Mouse (Mus musculus): ENCODE data around the gene Olfr49. TPM values are rescaled to one million over a fixed set of nuclear protein-coding genes. Genes with fewer than 3 reads are reported as not detected.

Olfr49 gene
- polyA plus RNA-seq, 1 experiment from 2014 or later = not detected

- Histone ChIP-seq H3K36me3 (no peaks in the 10 kb centered on the region), H3K27me3 (no peaks in the 10 kb centered on the region), H3K9ac (replicated peaks) (no peak overlapping the region), H3K27ac (replicated peaks) (no peak overlapping the region), H3K4me2 (replicated peaks) (no peak overlapping the region), H3K4me3 (no peak overlapping the region), H3K9me3 (no peaks in the 10 kb centered on the region), H3K4me1 (0 out of 2 replicates have a peak, but pooled peaks cover 1% of the 10 kb centered on the region)
- WGBS = 83% methylated on average over 2 of the region's 2 CpGs
- no peak for ATAC-seq (ENCODE audit: low FRiP score, low read depth)
Observed at GRCm38 (mm10) chr14:54276446-54276845, 8.3 kb downstream of the Olfr49 start.

- Histone ChIP-seq H3K4me3 (no peak overlapping the region), H3K9me3 (no peaks in the 10 kb centered on the region), H3K27me3 (no peaks in the 10 kb centered on the region), H3K27ac (replicated peaks) (no peak overlapping the region), H3K4me1 (0 out of 2 replicates have a peak, but pooled peaks cover 3% of the 10 kb centered on the region), H3K9ac (replicated peaks) (no peak overlapping the region), H3K4me2 (replicated peaks) (no peak overlapping the region), H3K36me3 (peaks cover 9% of the 10 kb centered on the region)
- WGBS = 86% methylated on average over 3 of the region's 3 CpGs
- no peak for ATAC-seq (ENCODE audit: low FRiP score, low read depth)
Observed at GRCm38 (mm10) chr14:54272696-54273095, 12.0 kb downstream of the Olfr49 start.

- no peaks in the 10 kb centered on the region for H3K27me3 ChIP-seq
- peaks cover 13% of the 10 kb centered on the region for H3K36me3 ChIP-seq
- WGBS = 66% methylated on average over 3 of the region's 3 CpGs
- H3K4me3 ChIP-seq = no peak overlapping the region
- H3K27ac ChIP-seq (replicated peaks) = no peak overlapping the region
- no peak overlapping the region for H3K9ac ChIP-seq (replicated peaks)
- no peak overlapping the region for H3K4me2 ChIP-seq (replicated peaks)
- H3K4me1 ChIP-seq = 0 out of 2 replicates have a peak, but pooled peaks cover 3% of the 10 kb centered on the region
- H3K9me3 ChIP-seq = no peaks in the 10 kb centered on the region
- ATAC-seq (ENCODE audit: low FRiP score, low read depth) = no peak
Observed at GRCm38 (mm10) chr14:54271976-54272606, 12.6 kb downstream of the Olfr49 start.

- H3K36me3 ChIP-seq = peaks cover 13% of the 10 kb centered on the region
- 0 out of 2 replicates have a peak, but pooled peaks cover 3% of the 10 kb centered on the region for H3K4me1 ChIP-seq
- no peak overlapping the region for H3K4me2 ChIP-seq (replicated peaks)
- H3K9ac ChIP-seq (replicated peaks) = no peak overlapping the region
- no peaks in the 10 kb centered on the region for H3K9me3 ChIP-seq
- ATAC-seq (ENCODE audit: low FRiP score, low read depth) = no peak
- H3K4me3 ChIP-seq = no peak overlapping the region
- 93% methylated on average over 3 of the region's 3 CpGs for WGBS
- no peaks in the 10 kb centered on the region for H3K27me3 ChIP-seq
- no peak overlapping the region for H3K27ac ChIP-seq (replicated peaks)
Observed at GRCm38 (mm10) chr14:54270413-54270812, 14.3 kb downstream of the Olfr49 start.

GRCm38 (mm10) chr14:54269566-54269965 lies 15.2 kb downstream of the Olfr49 start:
- Histone ChIP-seq H3K9me3 (no peaks in the 10 kb centered on the region), H3K27me3 (no peaks in the 10 kb centered on the region), H3K4me3 (no peak overlapping the region), H3K27ac (replicated peaks) (no peak overlapping the region), H3K4me1 (0 out of 2 replicates have a peak, but pooled peaks cover 3% of the 10 kb centered on the region), H3K9ac (replicated peaks) (no peak overlapping the region), H3K36me3 (peaks cover 13% of the 10 kb centered on the region), H3K4me2 (replicated peaks) (no peak overlapping the region)
- no peak for ATAC-seq (ENCODE audit: low FRiP score, low read depth)
- WGBS = 92% methylated on average over 3 of the region's 3 CpGs

- no peaks in the 10 kb centered on the region for H3K9me3 ChIP-seq
- H3K27me3 ChIP-seq = no peaks in the 10 kb centered on the region
- H3K9ac ChIP-seq (replicated peaks) = no peak overlapping the region
- H3K36me3 ChIP-seq = peaks cover 20% of the 10 kb centered on the region
- H3K4me3 ChIP-seq = no peak overlapping the region
- H3K4me1 ChIP-seq = 0 out of 2 replicates have a peak, but pooled peaks cover 3% of the 10 kb centered on the region
- ATAC-seq (ENCODE audit: low FRiP score, low read depth) = no peak
- no peak overlapping the region for H3K27ac ChIP-seq (replicated peaks)
- 93% methylated on average over 10 of the region's 10 CpGs for WGBS
- no peak overlapping the region for H3K4me2 ChIP-seq (replicated peaks)
Observed at GRCm38 (mm10) chr14:54267966-54268365, 16.8 kb downstream of the Olfr49 start.

- no peak for ATAC-seq (ENCODE audit: low FRiP score, low read depth)
- Histone ChIP-seq H3K9me3 (no peaks in the 10 kb centered on the region), H3K9ac (replicated peaks) (no peak overlapping the region), H3K27me3 (no peaks in the 10 kb centered on the region), H3K27ac (replicated peaks) (no peak overlapping the region), H3K4me2 (replicated peaks) (no peak overlapping the region), H3K4me1 (no peaks in the 10 kb centered on the region), H3K36me3 (peaks cover 25% of the 10 kb centered on the region), H3K4me3 (no peak overlapping the region)
- WGBS = 76% methylated on average over 6 of the region's 6 CpGs
Observed at GRCm38 (mm10) chr14:54265951-54266350, 18.8 kb downstream of the Olfr49 start.

- no peak overlapping the region for H3K4me3 ChIP-seq
- H3K9ac ChIP-seq (replicated peaks) = no peak overlapping the region
- no peak overlapping the region for H3K4me2 ChIP-seq (replicated peaks)
- H3K36me3 ChIP-seq = peaks cover 25% of the 10 kb centered on the region
- 0 out of 2 replicates have a peak, but pooled peaks cover 4% of the 10 kb centered on the region for H3K4me1 ChIP-seq
- ATAC-seq (ENCODE audit: low FRiP score, low read depth) = no peak
- 41% methylated on average over 10 of the region's 10 CpGs for WGBS
- H3K27ac ChIP-seq (replicated peaks) = no peak overlapping the region
- no peaks in the 10 kb centered on the region for H3K27me3 ChIP-seq
- H3K9me3 ChIP-seq = no peaks in the 10 kb centered on the region
Observed at GRCm38 (mm10) chr14:54265093-54265492, 19.6 kb downstream of the Olfr49 start.

GRCm38 (mm10) chr14:54264231-54264630 lies 20.5 kb downstream of the Olfr49 start:
- Histone ChIP-seq H3K9me3 (no peaks in the 10 kb centered on the region), H3K36me3 (peaks cover 25% of the 10 kb centered on the region), H3K4me1 (peaks cover 12% of the 10 kb centered on the region), H3K9ac (replicated peaks) (no peak overlapping the region), H3K4me3 (no peak overlapping the region), H3K4me2 (replicated peaks) (no peak overlapping the region), H3K27ac (replicated peaks) (no peak overlapping the region), H3K27me3 (no peaks in the 10 kb centered on the region)
- no peak for ATAC-seq (ENCODE audit: low FRiP score, low read depth)
- WGBS = 95% methylated on average over 7 of the region's 7 CpGs

GRCm38 (mm10) chr14:54263099-54263498 lies 21.6 kb downstream of the Olfr49 start:
- 89% methylated on average over 6 of the region's 6 CpGs for WGBS
- ATAC-seq (ENCODE audit: low FRiP score, low read depth) = no peak
- no peak overlapping the region for H3K4me3 ChIP-seq

GRCm38 (mm10) chr14:54262622-54263021 lies 22.1 kb downstream of the Olfr49 start:
- 88% methylated on average over 8 of the region's 8 CpGs for WGBS
- Histone ChIP-seq H3K4me2 (replicated peaks) (no peak overlapping the region), H3K27ac (replicated peaks) (no peak overlapping the region), H3K4me1 (peaks cover 17% of the 10 kb centered on the region), H3K9me3 (no peaks in the 10 kb centered on the region), H3K36me3 (peaks cover 15% of the 10 kb centered on the region), H3K27me3 (peaks cover 7% of the 10 kb centered on the region; the same call in 1 of the 2 replicates), H3K4me3 (no peak overlapping the region), H3K9ac (replicated peaks) (no peak overlapping the region)
- no peak for ATAC-seq (ENCODE audit: low FRiP score, low read depth)

More at GRCm38 (mm10) chr14:54263099-54263498, 21.6 kb downstream of the Olfr49 start:
- Histone ChIP-seq H3K9me3 (no peaks in the 10 kb centered on the region), H3K27ac (replicated peaks) (no peak overlapping the region), H3K4me2 (replicated peaks) (no peak overlapping the region), H3K27me3 (peaks cover 3% of the 10 kb centered on the region; the same call in 1 of the 2 replicates), H3K9ac (replicated peaks) (no peak overlapping the region), H3K36me3 (peaks cover 20% of the 10 kb centered on the region), H3K4me1 (peaks cover 17% of the 10 kb centered on the region)

GRCm38 (mm10) chr14:54261386-54261785 lies 23.4 kb downstream of the Olfr49 start:
- Histone ChIP-seq H3K27ac (replicated peaks) (no peak overlapping the region), H3K9me3 (no peaks in the 10 kb centered on the region), H3K36me3 (peaks cover 12% of the 10 kb centered on the region), H3K4me1 (peaks cover 17% of the 10 kb centered on the region), H3K27me3 (peaks cover 7% of the 10 kb centered on the region; the same call in 1 of the 2 replicates), H3K9ac (replicated peaks) (no peak overlapping the region), H3K4me2 (replicated peaks) (no peak overlapping the region), H3K4me3 (no peak overlapping the region)
- 94% methylated on average over 2 of the region's 2 CpGs for WGBS
- ATAC-seq (ENCODE audit: low FRiP score, low read depth) = no peak

Data from midbrain, embryonic 12.5 days (tissue).